Mouse (Mus musculus) left cerebral cortex, postnatal 10 days (tissue): Measurements from ENCODE around the gene Hsph1. TPM values are rescaled to one million over a fixed set of nuclear protein-coding genes. Genes with fewer than 3 reads are reported as not detected.

Source experiments
- DNase-seq, 2 experiments: peaks; one replicate each; pipeline ENCODE4 v3.0.0; 2021 to 2022; ENCODE audit warnings: low spot score in 2 of 2, mixed read lengths in 1 of 2; ENCODE audit errors: extremely low spot score in 1 of 2
- intact Hi-C: fragments of 180-260 bp; cut with DNase I; formaldehyde crosslinking; loops from one replicate; pipeline ENCODE4 v1.15.1; 2025
- total RNA-seq, 2 experiments: library from RNA; stranded (reverse); gene quantifications; 2 replicates each; pipeline ENCODE4 v1.2.3; 2021

Gene Hsph1
- total RNA-seq, 2 experiments from 2014 or later = 220 to 249 TPM

DNA sequence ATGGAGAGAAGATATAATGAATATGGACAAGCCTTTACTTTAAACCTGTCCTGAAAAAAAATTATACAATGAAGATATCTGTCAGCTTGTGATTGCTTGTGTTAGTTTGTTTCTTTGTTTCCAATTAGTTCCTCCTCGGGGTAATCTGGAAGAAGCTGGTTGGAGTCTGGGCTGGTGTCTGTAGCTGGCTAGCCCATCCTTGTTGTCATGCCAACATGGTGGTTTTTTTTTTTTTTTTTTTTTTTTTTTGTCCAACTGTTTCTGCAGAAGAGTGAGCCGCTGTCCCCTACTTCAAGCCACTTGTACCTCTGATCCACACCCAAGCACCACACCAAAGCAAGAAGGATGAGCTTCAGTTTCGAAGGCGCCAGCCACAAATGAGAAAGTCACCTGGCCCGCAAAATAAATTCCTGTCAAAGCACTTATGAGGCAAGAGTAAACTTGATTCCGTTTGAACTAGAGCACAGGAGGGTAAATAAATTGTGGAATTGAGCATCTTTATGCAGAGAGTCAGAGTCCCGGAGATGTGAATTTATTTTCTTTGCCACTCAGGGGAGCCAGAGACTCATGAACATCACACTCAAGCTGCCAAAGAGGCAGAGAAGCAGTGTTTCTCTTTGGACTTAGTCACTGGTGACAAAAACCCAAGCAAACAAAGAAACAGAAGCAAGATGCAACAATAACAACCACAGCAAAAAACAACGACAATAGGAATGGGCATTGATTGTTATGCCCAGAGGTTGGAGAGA, 11.4 kb upstream of the Hsph1 start:
- intact Hi-C loops = loop anchor here (5.0 kb wide), 1 partner anchor 370 kb away; the partner anchor contains the start of gene Rxfp2
- peak in 1 of 2 experiments; percentile 37 for DNase-seq

DNA sequence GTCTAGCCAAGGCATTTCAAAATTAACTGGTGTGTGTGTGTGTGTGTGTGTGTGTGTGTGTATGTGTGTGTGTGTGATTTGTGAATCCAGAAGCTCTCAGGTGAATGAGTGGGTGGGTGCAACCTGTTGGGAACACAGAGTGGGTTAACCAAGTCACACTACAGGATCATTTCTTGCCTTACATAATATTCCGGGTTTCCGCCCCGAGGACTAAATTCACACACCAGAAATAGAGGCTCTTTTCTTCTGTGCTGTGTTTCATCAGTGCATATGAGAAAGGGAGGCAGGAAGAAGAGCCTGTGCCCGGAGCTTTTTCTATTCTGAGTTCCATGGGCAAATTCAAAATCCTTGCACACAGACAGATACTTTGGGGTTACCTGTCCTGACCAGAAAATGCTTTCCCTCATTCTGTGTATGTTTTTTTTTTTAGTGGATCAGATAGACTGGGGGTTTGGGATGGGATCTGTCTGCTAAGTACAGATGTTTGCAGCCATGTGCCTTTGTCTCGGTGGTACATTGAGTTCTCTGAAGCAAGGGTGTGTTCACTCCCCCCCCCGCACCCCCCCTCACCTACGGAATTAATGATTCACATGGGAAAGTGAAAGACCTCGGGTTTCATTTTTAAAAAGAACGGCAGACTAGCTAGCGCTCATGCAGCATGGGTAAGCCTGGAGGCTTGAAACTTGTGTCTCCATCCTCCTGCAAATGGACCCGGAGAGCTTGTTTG, 6.8 kb upstream of the Hsph1 start:
- no peak for DNase-seq
- intact Hi-C loops = no loop called here

DNA sequence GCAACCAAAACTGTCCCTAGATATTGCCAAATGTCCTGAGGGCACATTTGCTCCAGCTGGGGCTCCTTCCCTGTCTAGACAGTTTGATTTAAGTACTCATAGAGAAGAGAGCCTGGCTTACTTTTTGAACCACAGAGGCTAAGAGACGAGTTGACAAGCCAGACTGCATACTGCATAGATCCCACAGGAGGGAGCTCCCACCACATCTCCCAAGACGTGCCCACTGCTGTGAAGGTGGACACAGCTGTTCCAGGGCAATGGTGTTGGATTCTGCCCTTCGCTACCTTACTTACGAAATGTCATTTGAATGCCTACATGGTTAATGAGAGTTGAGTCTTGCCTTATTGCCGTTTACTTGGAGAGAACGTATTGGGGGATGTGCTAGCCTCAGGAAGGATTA, 6.2 kb upstream of the Hsph1 start:
- intact Hi-C loops = no loop called here
- no peak for DNase-seq

DNA sequence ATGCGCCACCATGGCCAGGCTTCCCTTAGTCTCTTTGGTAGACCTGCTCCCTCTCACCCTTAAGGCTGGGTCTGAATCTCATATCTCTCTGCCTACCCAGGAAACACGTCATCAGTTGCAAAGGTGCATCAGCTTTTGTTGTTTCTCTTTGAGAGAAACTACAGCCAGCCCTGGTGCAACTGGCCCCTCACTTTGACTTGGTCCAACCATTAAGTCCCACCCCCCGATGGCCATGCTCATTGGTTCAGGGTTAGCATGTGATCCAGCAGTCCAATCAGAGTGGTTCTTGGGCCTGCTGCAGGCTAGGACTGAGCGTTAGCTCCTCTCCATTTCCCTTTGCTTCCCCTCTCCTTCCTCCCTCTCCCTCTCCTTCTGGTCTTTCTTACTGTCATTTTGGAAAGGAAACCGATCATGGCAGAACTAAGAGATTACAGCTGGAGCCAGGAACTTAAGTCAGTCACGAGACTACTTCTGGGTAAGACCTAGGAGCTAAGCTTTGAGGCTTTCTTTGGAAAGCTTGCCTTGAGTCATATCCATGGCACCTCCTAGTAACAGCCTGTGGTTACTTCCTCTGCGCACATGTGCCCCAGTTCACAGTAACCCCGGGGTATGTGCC, 5.2 kb upstream of the Hsph1 start:
- DNase-seq = no peak
- intact Hi-C loops = no loop called here

DNA sequence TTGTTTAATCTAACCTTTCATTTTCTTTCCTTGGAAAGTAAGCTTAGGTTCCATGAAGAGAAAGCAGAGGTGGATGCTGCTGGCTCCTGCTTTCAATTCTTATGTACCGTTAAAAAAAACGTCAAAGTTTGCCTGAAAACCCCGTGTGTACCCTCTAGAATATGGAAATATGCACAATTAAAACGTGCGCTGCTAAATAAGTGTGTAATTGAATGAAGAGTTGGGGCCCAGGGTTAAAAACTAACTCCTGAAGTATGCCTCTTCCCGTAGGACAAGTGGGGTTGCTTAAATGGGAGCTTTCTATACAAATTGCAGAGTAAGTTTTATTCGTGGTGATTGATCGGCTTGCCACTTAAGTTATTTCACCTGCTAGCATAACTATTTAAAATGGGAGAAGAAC, 1.1 kb upstream of the Hsph1 start:
- DNase-seq = no peak
- intact Hi-C loops = no loop called here

DNA sequence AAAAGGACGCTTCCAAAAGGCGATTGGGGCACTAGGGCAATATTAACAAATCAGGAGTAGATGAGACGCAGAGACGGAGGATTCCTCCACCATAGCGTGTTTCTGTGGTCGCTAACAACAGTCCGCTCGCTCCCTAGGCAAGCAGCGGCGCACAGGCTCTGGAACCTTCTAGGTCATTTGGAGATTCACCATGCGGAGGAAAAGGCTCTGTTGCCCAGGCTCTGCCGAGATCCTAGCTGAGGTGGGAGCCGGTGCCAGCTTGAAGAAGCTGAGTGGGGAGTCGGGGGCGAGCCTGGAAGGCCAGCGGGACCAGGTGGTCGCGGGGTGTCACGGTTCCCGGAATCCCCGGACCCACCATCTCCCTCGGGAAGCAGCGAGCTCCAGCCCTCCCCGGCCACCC, 620 bp downstream of the Hsph1 start:
- intact Hi-C loops = no loop called here
- no peak for DNase-seq

DNA sequence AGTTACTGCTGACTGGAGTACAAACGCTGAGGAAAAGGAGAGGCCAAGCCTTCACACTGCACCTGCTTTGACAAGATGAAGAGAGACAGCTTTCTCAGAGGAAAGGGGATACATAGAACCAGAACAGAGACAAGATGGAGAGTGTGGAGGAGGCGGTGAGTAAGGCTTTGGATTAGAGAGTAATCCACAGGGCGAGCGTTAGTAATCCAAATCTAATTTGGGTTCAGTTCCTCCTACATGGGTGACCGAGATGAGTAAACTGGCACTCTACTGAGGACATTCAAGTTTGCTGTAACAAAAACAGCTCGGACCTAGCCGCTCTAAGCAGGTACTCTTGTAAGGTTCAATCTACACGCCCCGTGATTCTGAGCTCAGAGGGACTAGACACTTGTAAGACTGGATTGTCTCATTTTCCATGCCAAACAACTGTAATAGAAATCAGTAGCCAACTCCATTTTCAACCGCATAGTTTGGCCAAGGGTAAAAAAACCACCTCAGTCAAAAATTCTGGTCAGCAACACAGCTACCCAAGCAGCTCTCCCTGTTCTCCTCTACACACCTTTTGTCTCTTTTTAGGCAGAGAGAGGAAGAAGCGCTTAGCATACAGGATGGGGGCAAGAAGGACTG, 1.7 kb downstream of the Hsph1 start:
- DNase-seq = no peak
- intact Hi-C loops = loop anchor here (5.0 kb wide), 1 partner anchor 97 kb away; no protein-coding TSS in a partner anchor

DNA sequence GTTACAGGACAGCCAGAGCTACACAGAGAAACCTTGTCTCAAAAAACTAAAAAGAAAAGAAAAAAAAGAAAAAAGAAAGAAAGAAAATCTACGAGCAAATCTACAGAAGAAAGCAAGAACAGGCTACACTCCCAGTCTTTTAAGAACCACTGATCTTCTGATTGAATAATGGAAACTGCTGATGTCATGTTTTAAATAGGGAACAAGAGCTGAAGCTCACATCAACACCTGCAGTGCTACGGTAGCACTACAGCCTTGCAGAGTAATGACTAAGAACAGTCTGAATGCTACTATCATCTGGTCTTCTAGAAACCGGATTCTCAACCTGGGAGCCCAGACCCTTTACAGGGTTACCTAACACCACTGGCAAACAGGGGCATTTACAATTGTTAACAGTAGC, 10.6 kb downstream of the Hsph1 start:
- intact Hi-C loops = no loop called here

DNA sequence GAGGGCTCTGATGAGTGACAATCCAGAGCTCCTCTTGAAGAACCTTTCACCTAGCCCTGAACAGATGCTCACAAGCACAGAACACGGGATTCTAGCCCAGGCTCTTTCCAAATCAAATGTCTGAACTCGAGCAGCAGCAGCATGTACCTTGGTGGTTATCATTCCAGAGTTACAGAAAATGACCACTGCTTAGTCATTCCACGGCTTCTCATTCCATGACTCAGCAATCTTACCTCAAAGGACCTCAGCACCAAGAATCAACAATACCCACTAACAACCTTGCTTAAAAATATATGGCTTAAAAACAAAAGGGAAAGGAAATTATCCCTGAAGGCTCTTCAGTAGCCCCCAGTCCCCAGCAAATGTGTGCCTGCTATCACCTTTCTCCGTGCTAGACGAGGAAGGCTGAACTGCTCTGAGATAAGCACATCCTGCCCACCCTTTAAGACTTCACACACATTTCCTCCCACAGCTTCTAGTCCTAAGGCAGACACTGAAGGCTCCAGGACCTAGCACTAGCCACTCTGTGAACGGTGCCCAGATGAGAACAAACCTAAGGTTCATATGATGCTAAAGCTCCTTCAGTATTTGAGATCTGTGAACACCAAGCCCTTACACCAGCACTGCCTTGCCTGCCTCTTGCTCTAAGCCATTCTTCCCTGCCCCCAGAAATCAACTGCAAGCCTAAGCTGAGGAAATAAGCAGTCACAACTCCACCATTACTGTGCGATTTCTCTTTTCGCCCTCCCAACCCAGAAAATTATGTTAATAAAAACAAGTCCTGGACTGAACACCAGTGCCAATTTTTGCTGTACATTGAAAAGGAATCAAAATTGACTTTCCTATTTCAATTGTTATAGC, 12.1 kb downstream of the Hsph1 start:
- DNase-seq = no peak
- intact Hi-C loops = loop anchor here (5.0 kb wide), 1 partner anchor 417 kb away; no protein-coding TSS in a partner anchor

More for the DNA sequence above, 10.6 kb downstream of the Hsph1 start:
- DNase-seq = no peak

DNA sequence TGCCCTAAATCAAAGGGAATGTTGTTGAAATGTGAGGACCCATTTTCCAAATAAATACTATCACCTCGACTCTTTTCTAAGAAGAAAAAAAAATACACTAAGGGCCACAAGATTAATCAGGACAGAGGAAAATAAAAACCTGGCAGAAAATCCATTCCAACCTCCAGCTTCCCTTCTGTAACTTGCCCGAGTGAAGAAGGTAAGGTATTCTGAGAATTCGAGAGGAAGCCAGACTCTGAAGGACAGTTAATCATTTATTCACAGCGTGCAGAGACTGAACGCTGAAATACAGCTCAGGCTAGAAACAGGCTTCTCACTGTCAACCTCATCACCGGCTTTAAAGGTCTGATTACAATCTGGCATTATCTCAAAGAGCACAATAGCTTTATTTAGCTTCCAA, 13.5 kb downstream of the Hsph1 start:
- intact Hi-C loops = loop anchor here (5.0 kb wide), 1 partner anchor 415 kb away; no protein-coding TSS in a partner anchor
- no peak for DNase-seq

DNA sequence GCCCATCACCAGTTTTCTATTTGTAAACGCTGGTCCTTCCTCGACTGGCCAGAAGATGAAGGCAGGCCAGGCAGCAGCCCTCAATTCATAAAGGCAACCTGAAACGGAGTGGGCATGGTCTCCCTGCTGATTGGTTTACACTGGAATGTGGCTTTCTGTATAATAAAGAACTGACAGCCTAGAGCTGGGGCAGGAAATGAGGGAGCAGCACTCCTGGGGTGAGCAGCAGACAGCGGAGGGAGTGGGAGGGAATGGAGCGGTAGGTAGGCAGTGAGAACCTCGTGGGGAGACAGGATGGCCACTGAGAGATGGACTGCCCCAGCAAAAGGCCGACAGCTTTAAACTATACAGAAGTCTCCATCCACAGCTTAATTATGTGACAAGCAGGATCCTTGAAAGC, 14.0 kb downstream of the Hsph1 start:
- no peak for DNase-seq
- intact Hi-C loops = loop anchor here (5.0 kb wide), 1 partner anchor 415 kb away; no protein-coding TSS in a partner anchor

DNA sequence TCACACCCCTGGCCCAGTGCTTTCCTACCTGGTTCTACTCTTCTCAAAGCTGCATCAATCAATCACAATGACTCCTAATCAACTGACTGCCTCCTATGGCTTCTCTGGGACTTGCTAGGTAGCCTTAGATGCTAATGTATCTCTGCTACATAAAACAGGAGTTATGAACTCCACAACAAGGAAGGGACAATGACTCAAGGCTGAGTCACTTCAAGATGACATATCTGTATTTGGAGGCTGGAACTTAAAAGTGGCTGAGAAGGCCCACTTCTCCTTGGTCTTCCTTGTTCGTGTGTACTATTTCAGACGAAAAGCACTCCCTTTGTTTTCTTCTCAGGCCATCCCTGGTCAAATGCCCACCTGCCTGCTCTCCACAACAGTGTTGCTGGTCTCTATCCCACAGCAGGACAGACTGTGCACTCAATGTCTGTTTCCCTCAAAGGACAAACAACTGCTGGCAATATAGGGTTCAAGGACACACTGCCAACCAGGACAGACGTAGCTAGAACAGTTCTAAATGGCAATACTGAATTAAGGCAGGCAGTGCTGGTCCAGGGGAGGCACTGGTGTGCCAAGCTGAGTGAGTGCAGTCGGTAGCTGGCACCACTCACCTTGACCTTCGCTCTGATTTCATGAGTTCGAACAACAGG, 18.3 kb downstream of the Hsph1 start:
- no peak for DNase-seq
- intact Hi-C loops = no loop called here

DNA sequence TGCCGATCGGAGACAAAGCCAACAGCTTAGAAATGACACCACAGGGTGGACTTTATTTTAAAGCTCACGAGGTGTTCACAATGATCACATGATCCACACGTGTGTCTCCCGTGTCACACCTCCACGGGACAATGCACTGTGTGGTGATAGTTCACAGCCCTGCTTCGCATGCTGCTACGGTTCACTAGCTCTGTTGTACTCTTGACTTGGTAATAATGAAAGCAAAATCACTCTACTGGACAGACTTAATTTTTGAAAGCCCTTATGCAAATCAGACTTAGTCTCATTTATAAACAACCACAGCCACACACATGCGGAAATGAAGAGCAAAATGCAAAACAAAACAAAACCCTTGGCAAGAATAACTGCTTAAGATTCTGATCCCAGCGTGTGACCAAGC, 19.4 kb downstream of the Hsph1 start:
- intact Hi-C loops = no loop called here
- DNase-seq = no peak

DNA sequence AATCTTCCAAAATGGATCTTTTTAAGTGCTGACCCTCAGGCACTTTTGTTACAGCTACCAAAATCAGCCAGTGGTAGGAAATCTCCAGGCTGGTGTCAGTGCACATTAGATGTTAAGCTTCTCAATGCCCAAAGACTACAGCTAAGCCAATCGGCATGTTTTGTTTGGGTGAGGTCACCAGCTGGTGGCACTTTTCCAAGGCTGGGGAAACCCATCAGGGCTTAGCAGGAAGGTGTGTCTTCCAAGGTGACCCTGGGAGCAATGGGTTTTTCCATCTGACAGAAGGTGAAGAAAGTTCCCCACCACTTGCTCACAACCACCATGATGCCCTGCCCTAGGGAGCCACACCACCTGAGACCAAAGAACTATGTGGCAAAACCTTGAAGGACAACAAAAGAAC, 20.0 kb downstream of the Hsph1 start:
- intact Hi-C loops = no loop called here
- DNase-seq = no peak

DNA sequence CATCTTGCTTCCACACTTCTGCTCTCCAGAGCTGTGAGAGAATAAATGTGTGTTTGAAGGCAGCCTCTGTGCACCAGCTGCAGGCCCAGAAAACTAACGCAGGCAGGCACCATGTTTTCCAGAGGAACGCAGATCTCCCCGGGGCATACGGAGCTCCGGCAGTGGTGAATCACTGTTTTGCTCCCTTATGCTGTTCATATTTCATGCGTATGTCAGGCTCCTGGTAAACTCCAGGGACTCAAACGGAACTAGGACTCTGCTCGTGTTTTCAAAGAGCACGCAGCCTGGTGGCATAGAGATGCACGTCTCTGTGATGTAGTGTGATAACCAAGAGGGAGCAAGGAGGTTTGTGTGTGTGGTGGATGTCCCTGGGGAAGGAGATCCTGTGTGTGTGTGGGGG, 23.4 kb downstream of the Hsph1 start:
- peak in 1 of 2 experiments; percentile 26 for DNase-seq
- intact Hi-C loops = loop anchor here (2.0 kb wide), 1 partner anchor 76 kb away; no protein-coding TSS in a partner anchor

DNA sequence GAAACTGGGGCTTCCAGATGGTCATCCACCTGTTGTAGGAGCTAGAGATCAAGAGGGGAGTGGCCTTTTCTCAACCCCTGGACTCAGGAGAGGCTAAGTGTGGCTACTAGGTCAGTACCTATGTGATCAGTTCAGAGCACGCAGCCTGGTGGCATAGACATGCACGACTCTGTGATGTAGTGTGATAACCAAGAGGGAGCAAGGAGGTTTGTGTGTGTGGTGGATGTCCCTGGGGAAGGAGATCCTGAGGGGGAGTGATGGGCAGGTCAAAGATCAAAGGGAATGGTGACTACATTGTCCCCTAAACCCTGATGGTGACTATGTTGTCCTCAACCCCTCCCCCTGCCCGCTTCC, 24.0 kb downstream of the Hsph1 start:
- intact Hi-C loops = loop anchor here (2.0 kb wide), 1 partner anchor 75 kb away; no protein-coding TSS in a partner anchor
- DNase-seq = no peak

DNA sequence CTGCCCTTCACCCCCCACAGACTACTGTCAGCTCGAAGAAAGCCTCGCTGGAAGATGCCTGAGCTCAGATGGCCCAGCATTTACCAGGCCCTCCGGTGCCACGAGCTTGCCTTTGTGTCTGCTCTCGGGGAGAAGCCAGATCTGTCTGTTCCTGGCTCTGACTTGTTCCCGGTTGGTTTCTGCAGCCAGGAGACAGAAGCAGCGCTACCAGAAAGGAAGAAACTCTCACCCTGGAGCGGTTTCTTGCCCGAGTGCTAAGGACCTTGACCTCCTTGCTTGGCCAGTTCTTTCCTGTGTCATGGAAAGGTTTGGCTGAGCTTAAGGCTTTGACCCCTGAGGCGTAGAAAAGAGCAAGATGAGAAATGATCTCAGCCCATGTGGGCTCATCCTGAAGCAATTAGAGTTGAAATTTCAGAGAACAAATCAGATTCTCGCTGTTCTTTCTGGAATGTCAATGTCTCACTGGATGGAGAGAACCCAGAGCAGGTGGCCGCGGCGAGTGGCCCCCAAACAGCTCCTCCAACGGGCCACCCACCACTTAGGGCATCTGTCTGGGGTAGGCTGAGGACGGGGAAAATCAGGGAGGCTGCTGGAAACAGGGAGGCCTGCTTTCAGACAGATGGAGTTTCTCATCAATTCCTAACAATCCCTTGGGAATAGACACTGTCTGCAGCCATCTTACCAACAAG, 24.6 kb downstream of the Hsph1 start:
- intact Hi-C loops = loop anchor here (2.0 kb wide), 1 partner anchor 75 kb away; no protein-coding TSS in a partner anchor
- DNase-seq = peak; percentile 19 to 38
